Mouse (Mus musculus) CH12.LX (cell line): ENCODE measurements around the gene Prr5.

ENCODE experiments used
- CTCF ChIP-seq, 2 experiments: IDR thresholded peaks in 1 of 2; conservative IDR thresholded peaks in 1 of 2; 2 replicates each; pipeline ENCODE4 v1.5.1; 2011 to 2012; ENCODE audit warnings: low read depth in 2 of 2, low read length in 2 of 2, improper control_type of control experiment in 1 of 2, inconsistent platforms in 1 of 2, mild to moderate bottlenecking in 1 of 2, moderate library complexity in 1 of 2
- EP300 ChIP-seq: IDR thresholded peaks from 2 replicates; pipeline ENCODE4 v1.6.1; 2011; ENCODE audit warnings: low read length, improper control_type of control experiment
- JUND ChIP-seq: conservative IDR thresholded peaks from 2 replicates; pipeline ENCODE4 v1.6.1; 2011; ENCODE audit warnings: low read depth, low read length, improper control_type of control experiment
- MAX ChIP-seq: IDR thresholded peaks from 2 replicates; pipeline ENCODE4 v1.6.1; 2011; ENCODE audit warnings: low read length, improper control_type of control experiment
- POLR2A ChIP-seq: IDR thresholded peaks from 2 replicates; pipeline ENCODE4 v1.6.1; 2011; ENCODE audit warnings: low read depth, mild to moderate bottlenecking, improper control_type of control experiment, low read length
- RCOR1 ChIP-seq: conservative IDR thresholded peaks from 2 replicates; pipeline ENCODE4 v1.6.1; 2012; ENCODE audit warnings: low read depth, mild to moderate bottlenecking, inconsistent platforms, low read length, improper control_type of control experiment
- SIN3A ChIP-seq: IDR thresholded peaks from 2 replicates; pipeline ENCODE4 v1.6.1; 2012; ENCODE audit warnings: low read length, improper control_type of control experiment, inconsistent platforms
- TCF12 ChIP-seq: IDR thresholded peaks from 2 replicates; pipeline ENCODE4 v1.6.1; 2014; ENCODE audit warnings: low read depth, mild to moderate bottlenecking, inconsistent platforms, low read length, improper control_type of control experiment
- UBTF ChIP-seq: IDR thresholded peaks from 2 replicates; pipeline ENCODE4 v1.6.1; 2012; ENCODE audit warnings: low read depth, mild to moderate bottlenecking, inconsistent platforms, low read length, improper control_type of control experiment, moderate library complexity
- USF2 ChIP-seq: conservative IDR thresholded peaks from 2 replicates; pipeline ENCODE4 v1.6.1; 2011; ENCODE audit warnings: low read depth, low read length, improper control_type of control experiment
- ZC3H11A ChIP-seq: IDR thresholded peaks from 2 replicates; pipeline ENCODE4 v1.6.1; 2012; ENCODE audit warnings: low read depth, mild to moderate bottlenecking, inconsistent platforms, low read length, improper control_type of control experiment
- ZNF384 ChIP-seq: IDR thresholded peaks from 2 replicates; pipeline ENCODE4 v1.6.1; 2012; ENCODE audit warnings: low read depth, low read length, improper control_type of control experiment, inconsistent platforms

GRCm38 (mm10) chr15:84729685-84730084 is 60.3 kb downstream of the Prr5 start:
- TF ChIP-seq SIN3A: no peak
- TF ChIP-seq ZNF384: no peak
- TF ChIP-seq RCOR1: no peak
- no peak for TF ChIP-seq TCF12
- no peak for TF ChIP-seq POLR2A
- TF ChIP-seq CTCF (conservative IDR thresholded peaks at IDR 0.05 in 1 of 2, IDR thresholded peaks at IDR 0.05 in 1 of 2; ENCODE audit: low read depth in 2 of 2, low read length in 2 of 2): no peak
- TF ChIP-seq USF2: no peak
- no peak for TF ChIP-seq UBTF
- no peak for TF ChIP-seq EP300
- TF ChIP-seq ZC3H11A: no peak
- no peak for TF ChIP-seq JUND
- TF ChIP-seq MAX: no peak
